Mouse (Mus musculus) ZHBTc4 (cell line): ENCODE measurements around the gene Fbxl18.
"Not testable (repeated sequence)": the region's sequence is repeated elsewhere in the genome, so short reads cannot be mapped to it uniquely, and the experiment has no call there.

Experiments used
- DNase-seq: peaks from one replicate; pipeline ENCODE4 v3.0.0-alpha.2; 2011; ENCODE audit warnings: low read depth, low spot score

The Fbxl18 gene

GRCm38 (mm10) chr5:142874791-142875512 lies 20.3 kb downstream of the Fbxl18 start:
- no peak for DNase-seq

- DNase-seq, result peak; percentile 64
These were observed 21.5 kb downstream of the Fbxl18 start for GRCm38 (mm10) chr5:142873718-142874117.

- peak; percentile 67 for DNase-seq
These were observed 23.5 kb downstream of the Fbxl18 start for GRCm38 (mm10) chr5:142871765-142872164.

- DNase-seq, result no peak
These were observed 25.8 kb downstream of the Fbxl18 start for GRCm38 (mm10) chr5:142869463-142869862.

GRCm38 (mm10) chr5:142857763-142858229 lies 37.4 kb downstream of the Fbxl18 start:
- DNase-seq, result no peak

- DNase-seq, result peak; percentile 71
These were observed 38.8 kb downstream of the Fbxl18 start for GRCm38 (mm10) chr5:142856408-142856807.

GRCm38 (mm10) chr5:142854877-142855276 lies 40.3 kb downstream of the Fbxl18 start:
- DNase-seq, result peak; percentile 94

- DNase-seq, result peak; percentile 57
These were observed 41.6 kb downstream of the Fbxl18 start for GRCm38 (mm10) chr5:142853585-142853984.

GRCm38 (mm10) chr5:142851681-142852049 lies 43.6 kb downstream of the Fbxl18 start:
- peak; percentile 86 for DNase-seq

GRCm38 (mm10) chr5:142850916-142851680 lies 44.1 kb downstream of the Fbxl18 start:
- no peak for DNase-seq

- no peak for DNase-seq
These were observed 44.7 kb downstream of the Fbxl18 start for GRCm38 (mm10) chr5:142850476-142850875.

GRCm38 (mm10) chr5:142848911-142849310 lies 46.3 kb downstream of the Fbxl18 start:
- no peak for DNase-seq

- DNase-seq, result no peak
These were observed 47.1 kb downstream of the Fbxl18 start for GRCm38 (mm10) chr5:142848149-142848548.

- peak; percentile 84 for DNase-seq
These were observed 50.8 kb downstream of the Fbxl18 start for GRCm38 (mm10) chr5:142844467-142844866.

GRCm38 (mm10) chr5:142842137-142842642 lies 53.0 kb downstream of the Fbxl18 start:
- peak; percentile 69 for DNase-seq

- no peak for DNase-seq
These were observed 53.7 kb downstream of the Fbxl18 start for GRCm38 (mm10) chr5:142841372-142842136.

- DNase-seq, result not testable (repeated sequence)
These were observed 57.8 kb downstream of the Fbxl18 start for GRCm38 (mm10) chr5:142837427-142837826.

GRCm38 (mm10) chr5:142836891-142837290 lies 58.3 kb downstream of the Fbxl18 start:
- no peak for DNase-seq

GRCm38 (mm10) chr5:142833646-142834438 lies 61.4 kb downstream of the Fbxl18 start:
- DNase-seq, result no peak

GRCm38 (mm10) chr5:142826131-142826530 lies 69.1 kb downstream of the Fbxl18 start:
- DNase-seq, result peak; percentile 70

- peak; percentile 74 for DNase-seq
These were observed 69.6 kb downstream of the Fbxl18 start for GRCm38 (mm10) chr5:142825665-142826064.
